Mouse (Mus musculus) Muller cell, postnatal 12 days (primary cell): ENCODE data around the gene Fgfr2.
"Not testable (repeated sequence)": the region's sequence is repeated elsewhere in the genome, so short reads cannot be mapped to it uniquely, and the experiment has no call there.

ENCODE experiments used
- DNase-seq: peaks from one replicate; pipeline ENCODE4 v3.0.0-alpha.2; 2015; ENCODE audit errors: inconsistent ontology term

Fgfr2 gene

GRCm38 (mm10) chr7:130533316-130534260 lies 2589.6 kb downstream of the Fgfr2 start:
- DNase-seq: peak; percentile 86

GRCm38 (mm10) chr7:130531138-130531537 lies 2592.0 kb downstream of the Fgfr2 start:
- DNase-seq: not testable (repeated sequence)

GRCm38 (mm10) chr7:130527306-130527705 lies 2595.8 kb downstream of the Fgfr2 start:
- DNase-seq: no peak

GRCm38 (mm10) chr7:130523451-130523850 lies 2599.7 kb downstream of the Fgfr2 start:
- no peak for DNase-seq

GRCm38 (mm10) chr7:130520812-130521422 lies 2602.2 kb downstream of the Fgfr2 start:
- DNase-seq: peak; percentile 4

GRCm38 (mm10) chr7:130520049-130520425 lies 2603.1 kb downstream of the Fgfr2 start, which contains the start of gene Ate1:
Gene Ate1, minus strand, starts transcription at chr7:130520369.
- DNase-seq: no peak

- DNase-seq: peak; percentile 99
These were observed 2603.8 kb downstream of the Fgfr2 start for GRCm38 (mm10) chr7:130519096-130520048.

- peak; percentile 2 for DNase-seq
These were observed 2604.7 kb downstream of the Fgfr2 start for GRCm38 (mm10) chr7:130518213-130519095.

- DNase-seq: no peak
These were observed 2612.9 kb downstream of the Fgfr2 start for GRCm38 (mm10) chr7:130510243-130510642.

GRCm38 (mm10) chr7:130503006-130503405 lies 2620.1 kb downstream of the Fgfr2 start:
- no peak for DNase-seq

GRCm38 (mm10) chr7:130501499-130501898 lies 2621.7 kb downstream of the Fgfr2 start:
- no peak for DNase-seq

GRCm38 (mm10) chr7:130493346-130493745 lies 2629.8 kb downstream of the Fgfr2 start:
- peak; percentile 42 for DNase-seq

- peak; percentile 59 for DNase-seq
These were observed 2631.1 kb downstream of the Fgfr2 start for GRCm38 (mm10) chr7:130492026-130492425.

- not testable (repeated sequence) for DNase-seq
These were observed 2644.1 kb downstream of the Fgfr2 start for GRCm38 (mm10) chr7:130479003-130479402.

GRCm38 (mm10) chr7:130475970-130476369 lies 2647.2 kb downstream of the Fgfr2 start:
- DNase-seq: peak; percentile 57

GRCm38 (mm10) chr7:130473881-130474280 lies 2649.3 kb downstream of the Fgfr2 start:
- DNase-seq: no peak

- DNase-seq: peak; percentile 70
These were observed 2650.5 kb downstream of the Fgfr2 start for GRCm38 (mm10) chr7:130472683-130473082.

- no peak for DNase-seq
These were observed 2652.1 kb downstream of the Fgfr2 start for GRCm38 (mm10) chr7:130471045-130471444.

GRCm38 (mm10) chr7:130455587-130456246 lies 2667.4 kb downstream of the Fgfr2 start:
- DNase-seq: peak; percentile 65

- no peak for DNase-seq
These were observed 2668.9 kb downstream of the Fgfr2 start for GRCm38 (mm10) chr7:130454226-130454625.
